Mouse (Mus musculus): Measurements from ENCODE around the gene Hs2st1. TPM values are rescaled to one million over a fixed set of nuclear protein-coding genes. Genes with fewer than 3 reads are reported as not detected.

The Hs2st1 gene
- polyA plus RNA-seq, 1 experiment from 2014 or later, result 10.4 TPM

DNA sequence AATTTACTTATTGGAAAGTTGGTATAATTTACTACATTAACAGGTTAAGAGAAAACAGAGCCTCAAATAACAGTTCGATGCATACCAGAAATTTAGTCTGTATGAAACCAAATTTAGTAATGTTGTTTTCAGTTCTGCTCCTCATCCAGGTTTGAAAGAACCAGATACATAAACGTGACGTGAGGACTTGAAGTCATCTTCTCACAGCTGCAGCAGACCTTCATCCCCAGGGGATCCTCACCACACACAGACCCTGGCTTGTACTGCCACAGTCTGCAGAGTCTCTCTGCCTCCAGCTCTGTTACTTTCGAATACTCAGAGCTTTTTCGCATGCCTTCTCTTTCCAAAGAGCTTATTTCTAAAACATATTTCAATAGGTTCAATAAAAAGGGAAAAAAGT lies 89.4 kb downstream of the Hs2st1 start:
- H3K4me3 ChIP-seq (replicated peaks; ENCODE audit: low read depth, low read length), result no peak overlapping the region
- WGBS, result 86% methylated on average over 5 of the region's 5 CpGs
- no peaks in the 10 kb centered on the region for H3K36me3 ChIP-seq (ENCODE audit: insufficient read depth, low read length)
- DNase-seq (ENCODE audit: low spot score), result no peak
- no peaks in the 10 kb centered on the region for H3K4me1 ChIP-seq (replicated peaks; ENCODE audit: insufficient read depth, low read length)
- H3K9ac ChIP-seq (ENCODE audit: low read depth, low read length), result no peak overlapping the region
- H3K9me3 ChIP-seq (replicated peaks; ENCODE audit: low read length), result no peaks in the 10 kb centered on the region
- no peaks in the 10 kb centered on the region for H3K27me3 ChIP-seq (ENCODE audit: insufficient read depth, low read length)
- H3K4me2 ChIP-seq (ENCODE audit: low read length), result no peak overlapping the region
- no peak for TF ChIP-seq CTCF (IDR thresholded peaks at IDR 0.05; ENCODE audit: low read depth)
- no peak overlapping the region for H3K27ac ChIP-seq
- no peak for ATAC-seq (replicated peaks; ENCODE audit: low FRiP score, low read depth)

DNA sequence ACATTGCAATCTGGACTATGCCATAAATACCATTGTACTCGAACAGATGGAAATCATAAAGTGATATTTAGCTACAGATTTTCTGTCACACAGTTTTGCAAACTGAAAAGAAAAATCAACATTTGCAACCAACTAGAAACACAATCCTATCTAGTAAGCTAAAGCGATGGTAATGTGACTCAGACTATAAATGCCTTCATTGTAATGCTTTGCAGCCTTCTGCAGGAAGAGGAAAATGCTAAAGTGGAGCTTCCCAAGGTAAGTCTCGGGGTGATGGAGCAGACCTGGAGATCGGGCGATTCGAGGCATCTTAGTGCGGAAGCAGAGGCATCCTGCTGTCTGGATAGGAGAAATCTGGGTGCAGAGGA lies 91.6 kb downstream of the Hs2st1 start:
- WGBS, result 86% methylated on average over 7 of the region's 7 CpGs
- Histone ChIP-seq H3K27me3 (ENCODE audit: insufficient read depth, low read length) (no peaks in the 10 kb centered on the region), H3K9me3 (replicated peaks; ENCODE audit: low read length) (no peaks in the 10 kb centered on the region), H3K4me2 (ENCODE audit: low read length) (no peak overlapping the region), H3K36me3 (ENCODE audit: insufficient read depth, low read length) (no peaks in the 10 kb centered on the region), H3K4me1 (replicated peaks; ENCODE audit: insufficient read depth, low read length) (no peaks in the 10 kb centered on the region), H3K4me3 (replicated peaks; ENCODE audit: low read depth, low read length) (no peak overlapping the region), H3K9ac (ENCODE audit: low read depth, low read length) (no peak overlapping the region), H3K27ac (no peak overlapping the region)
- TF ChIP-seq CTCF (IDR thresholded peaks at IDR 0.05; ENCODE audit: low read depth), result no peak
- ATAC-seq (replicated peaks; ENCODE audit: low FRiP score, low read depth) (no peak), DNase-seq (ENCODE audit: low spot score) (no peak)

DNA sequence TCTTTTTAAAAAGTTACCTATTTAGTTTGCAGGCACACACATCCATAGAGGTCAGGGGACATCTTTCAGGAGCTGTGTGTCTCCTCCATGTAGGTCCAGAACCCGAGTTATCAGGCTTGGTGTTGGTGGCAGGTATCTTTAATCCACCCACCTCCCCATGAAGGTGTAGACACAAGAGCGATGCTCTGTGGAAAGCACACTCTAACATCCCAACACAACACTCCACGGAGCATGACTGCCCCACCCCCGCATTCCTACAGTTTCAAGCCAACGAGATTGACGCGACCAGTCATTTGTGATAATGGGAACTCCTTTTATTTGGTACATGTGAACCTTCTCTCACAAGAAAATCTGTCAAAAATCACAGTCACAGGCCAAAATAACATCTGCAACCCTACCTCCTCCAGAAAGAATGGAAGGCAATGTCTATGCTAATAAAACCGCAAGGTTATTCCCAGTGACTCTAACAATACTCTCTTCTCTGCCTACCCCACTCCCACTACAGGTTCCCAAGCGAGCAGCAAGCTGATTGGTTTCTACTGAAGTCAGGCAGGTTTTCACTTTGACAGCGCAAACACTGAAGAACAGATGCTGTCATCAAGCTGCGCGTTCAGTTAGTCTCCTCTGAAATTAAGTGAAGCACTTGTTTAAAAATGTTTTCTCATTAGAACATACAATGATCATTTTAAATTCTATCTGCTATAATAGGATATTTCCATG lies 92.1 kb downstream of the Hs2st1 start:
- Histone ChIP-seq H3K27me3 (ENCODE audit: insufficient read depth, low read length) (no peaks in the 10 kb centered on the region), H3K4me2 (ENCODE audit: low read length) (no peak overlapping the region), H3K4me3 (replicated peaks; ENCODE audit: low read depth, low read length) (no peak overlapping the region), H3K36me3 (ENCODE audit: insufficient read depth, low read length) (no peaks in the 10 kb centered on the region), H3K9ac (ENCODE audit: low read depth, low read length) (no peak overlapping the region), H3K27ac (no peak overlapping the region), H3K9me3 (replicated peaks; ENCODE audit: low read length) (no peaks in the 10 kb centered on the region), H3K4me1 (replicated peaks; ENCODE audit: insufficient read depth, low read length) (no peaks in the 10 kb centered on the region)
- WGBS, result 71% methylated on average over 12 of the region's 12 CpGs
- no peak for ATAC-seq (replicated peaks; ENCODE audit: low FRiP score, low read depth)
- TF ChIP-seq CTCF (IDR thresholded peaks at IDR 0.05; ENCODE audit: low read depth), result no peak
- no peak for DNase-seq (ENCODE audit: low spot score)

DNA sequence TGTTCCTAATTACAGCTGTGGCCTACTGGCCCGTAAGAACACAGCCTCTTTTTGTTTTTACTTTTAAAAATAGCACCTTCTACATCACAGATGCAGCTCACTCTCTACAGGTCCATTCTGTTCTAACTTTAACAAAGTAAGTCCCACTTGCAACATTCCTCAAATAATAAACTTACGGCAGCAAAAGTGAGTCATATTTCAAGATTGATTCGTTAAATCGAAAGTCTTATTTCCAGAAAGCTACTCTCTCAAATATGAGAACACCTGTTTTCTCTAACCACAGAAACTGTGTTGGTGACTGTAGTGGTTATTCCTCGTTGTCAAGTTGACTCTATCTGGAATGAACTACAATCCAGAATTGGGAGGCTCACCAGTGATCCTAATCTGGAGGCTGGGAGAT lies 94.1 kb downstream of the Hs2st1 start:
- Histone ChIP-seq H3K27me3 (ENCODE audit: insufficient read depth, low read length) (no peaks in the 10 kb centered on the region), H3K36me3 (ENCODE audit: insufficient read depth, low read length) (no peaks in the 10 kb centered on the region), H3K4me2 (ENCODE audit: low read length) (no peak overlapping the region), H3K4me1 (replicated peaks; ENCODE audit: insufficient read depth, low read length) (no peaks in the 10 kb centered on the region), H3K9me3 (replicated peaks; ENCODE audit: low read length) (no peaks in the 10 kb centered on the region), H3K9ac (ENCODE audit: low read depth, low read length) (no peak overlapping the region), H3K4me3 (replicated peaks; ENCODE audit: low read depth, low read length) (no peak overlapping the region), H3K27ac (no peak overlapping the region)
- WGBS, result 92% methylated on average over 5 of the region's 5 CpGs
- TF ChIP-seq CTCF (IDR thresholded peaks at IDR 0.05; ENCODE audit: low read depth), result no peak
- ATAC-seq (replicated peaks; ENCODE audit: low FRiP score, low read depth) (no peak), DNase-seq (ENCODE audit: low spot score) (no peak)

DNA sequence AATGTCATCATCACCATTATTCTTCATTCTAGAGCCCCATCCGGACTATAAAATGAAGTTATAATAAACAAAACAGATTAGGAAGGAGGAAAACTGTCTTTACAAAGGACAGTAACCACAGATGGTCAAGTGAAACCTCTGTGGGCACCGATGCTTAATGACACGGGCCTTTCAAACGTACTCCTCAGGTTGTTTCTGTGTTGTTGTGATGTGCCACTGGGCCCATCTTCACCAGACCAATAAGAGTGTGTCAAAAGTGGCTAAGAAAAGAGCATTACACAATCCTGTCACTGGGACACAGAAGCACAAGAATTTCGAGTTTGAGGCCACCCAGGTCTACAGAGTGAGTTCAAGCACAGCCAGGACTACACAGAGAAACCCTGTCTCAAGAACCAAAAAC lies 95.3 kb downstream of the Hs2st1 start:
- H3K4me1 ChIP-seq (replicated peaks; ENCODE audit: insufficient read depth, low read length), result no peaks in the 10 kb centered on the region
- no peak overlapping the region for H3K9ac ChIP-seq (ENCODE audit: low read depth, low read length)
- DNase-seq (ENCODE audit: low spot score) (no peak), ATAC-seq (replicated peaks; ENCODE audit: low FRiP score, low read depth) (no peak)
- H3K27ac ChIP-seq, result no peak overlapping the region
- no peak overlapping the region for H3K4me2 ChIP-seq (ENCODE audit: low read length)
- H3K36me3 ChIP-seq (ENCODE audit: insufficient read depth, low read length), result no peaks in the 10 kb centered on the region
- WGBS, result 80% methylated on average over 5 of the region's 5 CpGs
- H3K9me3 ChIP-seq (replicated peaks; ENCODE audit: low read length), result no peaks in the 10 kb centered on the region
- H3K27me3 ChIP-seq (ENCODE audit: insufficient read depth, low read length), result no peaks in the 10 kb centered on the region
- H3K4me3 ChIP-seq (replicated peaks; ENCODE audit: low read depth, low read length), result no peak overlapping the region
- no peak for TF ChIP-seq CTCF (IDR thresholded peaks at IDR 0.05; ENCODE audit: low read depth)

DNA sequence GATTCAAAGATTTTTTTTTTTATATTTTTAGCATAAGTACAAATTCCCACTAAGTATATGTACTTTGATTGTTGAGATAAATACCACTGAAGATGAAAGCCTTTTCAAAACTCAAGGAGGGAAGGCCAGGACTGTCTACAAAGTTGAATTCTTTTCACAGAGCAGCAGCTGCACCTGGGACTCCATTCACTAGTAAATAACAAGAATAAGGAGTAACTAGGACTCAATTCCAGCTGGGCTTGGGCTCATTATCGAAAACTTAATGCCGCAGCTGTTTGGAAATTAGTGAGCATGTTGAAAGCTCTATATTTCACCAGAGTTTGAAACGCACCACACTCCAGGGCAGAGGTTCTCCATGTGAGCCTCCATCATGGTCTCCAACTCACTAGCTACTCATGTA lies 98.0 kb downstream of the Hs2st1 start:
- Histone ChIP-seq H3K9ac (ENCODE audit: low read depth, low read length) (no peak overlapping the region), H3K4me3 (replicated peaks; ENCODE audit: low read depth, low read length) (no peak overlapping the region), H3K4me2 (ENCODE audit: low read length) (no peak overlapping the region), H3K27me3 (ENCODE audit: insufficient read depth, low read length) (no peaks in the 10 kb centered on the region), H3K27ac (no peak overlapping the region), H3K9me3 (replicated peaks; ENCODE audit: low read length) (no peaks in the 10 kb centered on the region), H3K4me1 (replicated peaks; ENCODE audit: insufficient read depth, low read length) (no peaks in the 10 kb centered on the region), H3K36me3 (ENCODE audit: insufficient read depth, low read length) (no peaks in the 10 kb centered on the region)
- DNase-seq (ENCODE audit: low spot score), result no peak
- no peak for ATAC-seq (replicated peaks; ENCODE audit: low FRiP score, low read depth)
- TF ChIP-seq CTCF (IDR thresholded peaks at IDR 0.05; ENCODE audit: low read depth), result no peak
- WGBS, result 67% methylated on average over 3 of the region's 3 CpGs

DNA sequence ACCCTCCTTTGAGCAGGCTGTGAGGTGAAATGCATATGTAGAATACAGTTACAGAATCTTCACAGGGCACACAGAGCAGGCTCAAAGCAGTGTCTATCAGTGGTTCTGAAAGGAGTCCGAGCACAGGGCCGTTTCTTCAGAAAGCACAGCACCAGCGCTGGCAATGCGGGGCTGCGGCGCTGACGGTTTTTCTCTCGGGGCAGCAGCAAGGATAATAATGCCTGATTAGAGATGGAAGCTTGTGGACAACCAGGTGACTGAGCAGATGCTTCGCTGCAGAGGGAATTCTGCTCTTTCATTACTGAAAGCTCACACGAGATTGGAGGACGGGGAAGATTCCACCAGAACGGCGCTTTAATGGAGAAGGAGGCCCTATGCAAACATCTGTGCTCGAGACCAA lies 99.1 kb downstream of the Hs2st1 start:
- H3K4me2 ChIP-seq (ENCODE audit: low read length), result no peak overlapping the region
- ATAC-seq (replicated peaks; ENCODE audit: low FRiP score, low read depth) (no peak), DNase-seq (ENCODE audit: low spot score) (peak; percentile 15)
- H3K4me1 ChIP-seq (replicated peaks; ENCODE audit: insufficient read depth, low read length), result no peaks in the 10 kb centered on the region
- no peak for TF ChIP-seq CTCF (IDR thresholded peaks at IDR 0.05; ENCODE audit: low read depth)
- WGBS, result 72% methylated on average over 14 of the region's 14 CpGs
- no peak overlapping the region for H3K9ac ChIP-seq (ENCODE audit: low read depth, low read length)
- no peak overlapping the region for H3K4me3 ChIP-seq (replicated peaks; ENCODE audit: low read depth, low read length)
- H3K36me3 ChIP-seq (ENCODE audit: insufficient read depth, low read length), result no peaks in the 10 kb centered on the region
- no peak overlapping the region for H3K27ac ChIP-seq
- no peaks in the 10 kb centered on the region for H3K9me3 ChIP-seq (replicated peaks; ENCODE audit: low read length)
- H3K27me3 ChIP-seq (ENCODE audit: insufficient read depth, low read length), result no peaks in the 10 kb centered on the region

Data from kidney, postnatal 0 days (tissue).